Mouse (Mus musculus) heart, embryonic 12.5 days (tissue): Measurements from ENCODE around the gene Fen1. TPM values are rescaled to one million over a fixed set of nuclear protein-coding genes. Genes with fewer than 3 reads are reported as not detected.

Experiments used
- ATAC-seq: fragments of 200-750 bp; cut with Nextera tagmentation; 2 replicates; pipeline ENCODE4 v1.8.0; 2017; ENCODE audit warnings: moderate TSS enrichment, moderate library complexity; ENCODE audit not compliant: insufficient number of reproducible peaks, low FRiP score
- H3K27ac ChIP-seq: fragments of 300-500 bp; sonication (generic); 2 replicates; pipeline ENCODE4 v1.5.1; 2016; ENCODE audit warnings: mild to moderate bottlenecking, moderate library complexity; ENCODE audit not compliant: poor library complexity, severe bottlenecking
- H3K27me3 ChIP-seq: fragments of 300-500 bp; sonication (generic); replicated peaks from 2 replicates; pipeline ENCODE4 v1.6.1; 2016; ENCODE audit warnings: mild to moderate bottlenecking, moderate library complexity
- H3K36me3 ChIP-seq: fragments of 300-500 bp; sonication (generic); 2 replicates; pipeline ENCODE4 v1.6.1; 2016; ENCODE audit warnings: mild to moderate bottlenecking, moderate library complexity
- H3K4me1 ChIP-seq: fragments of 300-500 bp; sonication (generic); replicated peaks from 2 replicates; pipeline ENCODE4 v1.6.1; 2016; ENCODE audit warnings: mild to moderate bottlenecking
- H3K4me2 ChIP-seq: fragments of 300-500 bp; sonication (generic); 2 replicates; pipeline ENCODE4 v1.6.1; 2016; ENCODE audit warnings: mild to moderate bottlenecking, moderate library complexity
- H3K4me3 ChIP-seq: fragments of 300-500 bp; sonication (generic); 2 replicates; pipeline ENCODE4 v1.5.1; 2016; ENCODE audit warnings: mild to moderate bottlenecking
- H3K9ac ChIP-seq: fragments of 300-500 bp; sonication (generic); 2 replicates; pipeline ENCODE4 v1.6.1; 2016; ENCODE audit warnings: mild to moderate bottlenecking, moderate library complexity
- H3K9me3 ChIP-seq: fragments of 300-500 bp; sonication (generic); replicated peaks from 2 replicates; pipeline ENCODE4 v1.6.1; 2016; ENCODE audit warnings: mild to moderate bottlenecking, moderate library complexity
- WGBS: fragments of 180-500 bp; shearing (Covaris S2); methylation state at CpG from one replicate; pipeline ENCODE4 v1.1.7; 2016; 5-methylcytosine and 5-hydroxymethylcytosine counted together
- polyA plus RNA-seq: library from polyadenylated mRNA; unstranded; fragments of >200 nt; fragmentation: Nextera tagmentation; extraction: Ambion mirVana; gene quantifications from 2 replicates; pipeline ENCODE4 v1.2.1, GENCODE M21; 2016

Gene Fen1
- polyA plus RNA-seq, 1 experiment from 2014 or later = 59.2 TPM

DNA sequence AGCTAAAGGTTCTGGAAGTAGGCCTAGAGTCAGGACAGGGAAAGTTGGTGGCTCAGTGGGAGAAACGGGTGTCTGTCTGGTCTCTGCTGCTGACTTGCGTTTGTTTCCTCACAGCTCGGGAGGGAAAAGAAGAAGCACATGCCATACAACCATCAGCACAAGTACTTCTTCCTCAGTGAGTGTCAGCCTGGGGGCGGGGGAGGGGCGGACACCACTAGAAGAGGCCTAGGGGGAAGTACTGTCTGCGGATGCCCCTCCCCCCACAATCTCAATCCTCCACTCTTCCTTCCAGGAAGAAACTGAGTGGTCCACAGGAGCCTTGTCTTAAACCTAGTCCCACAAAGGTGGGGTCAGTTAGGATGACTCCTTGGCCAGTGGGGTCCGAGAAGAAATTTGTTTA is 12.6 kb downstream of the Fen1 start:
- H3K9ac ChIP-seq = no peak overlapping the region
- no peak overlapping the region for H3K4me3 ChIP-seq
- H3K4me2 ChIP-seq = no peak overlapping the region
- H3K36me3 ChIP-seq = peaks cover 98% of the 10 kb centered on the region
- no peaks in the 10 kb centered on the region for H3K9me3 ChIP-seq
- no peak for ATAC-seq
- WGBS = 51% methylated on average over 7 of the region's 7 CpGs
- H3K4me1 ChIP-seq = 0 out of 2 replicates have a peak, but pooled peaks cover 6% of the 10 kb centered on the region
- no peak overlapping the region for H3K27ac ChIP-seq
- no peaks in the 10 kb centered on the region for H3K27me3 ChIP-seq

DNA sequence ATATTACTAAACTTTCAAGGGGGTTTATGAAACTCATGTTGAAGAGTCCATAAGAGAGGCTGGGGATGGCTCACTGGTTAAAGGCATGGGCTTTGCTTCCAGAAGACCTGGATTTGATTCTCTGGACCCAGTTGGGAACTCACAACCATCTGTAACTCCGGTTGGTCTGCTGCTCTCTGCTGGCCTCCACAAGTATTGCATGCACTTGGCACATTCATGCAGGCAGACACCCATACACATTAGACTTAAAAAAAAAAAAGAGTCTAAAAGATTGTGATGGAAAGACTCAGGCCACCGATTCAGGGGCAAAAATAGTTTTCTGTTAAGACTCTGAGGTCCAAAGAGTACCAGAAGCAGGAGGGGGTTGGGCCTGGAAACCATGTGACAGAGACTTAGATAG is 13.2 kb downstream of the Fen1 start:
- Histone ChIP-seq H3K27ac (no peak overlapping the region), H3K27me3 (no peaks in the 10 kb centered on the region), H3K36me3 (peaks cover 98% of the 10 kb centered on the region), H3K4me1 (0 out of 2 replicates have a peak, but pooled peaks cover 6% of the 10 kb centered on the region), H3K4me3 (no peak overlapping the region), H3K9ac (no peak overlapping the region), H3K9me3 (no peaks in the 10 kb centered on the region), H3K4me2 (no peak overlapping the region)
- WGBS = 42% methylated on average over 2 of the region's 2 CpGs
- ATAC-seq = 0 out of 2 replicates have a peak, but pooled peaks have one; percentile 6

DNA sequence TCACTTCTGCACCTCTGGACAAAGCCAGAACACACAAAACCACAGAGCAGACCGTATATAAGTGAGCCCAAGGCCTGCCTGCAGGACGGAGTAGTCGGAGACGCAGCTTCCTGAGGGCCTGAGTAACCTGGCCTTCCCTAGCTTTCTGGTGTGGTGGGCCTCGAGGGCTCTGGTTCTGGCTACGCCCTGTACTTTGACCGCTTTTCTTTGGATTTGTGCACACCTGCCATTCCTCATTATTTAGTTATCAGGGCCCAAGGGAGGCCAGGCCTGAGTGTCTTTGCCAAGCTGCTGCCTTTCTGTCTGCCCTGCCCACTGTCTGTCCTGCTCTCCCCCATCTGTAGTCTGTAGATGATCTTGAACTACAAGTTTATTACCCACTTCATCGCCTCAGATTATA is 14.0 kb downstream of the Fen1 start:
- no peak for ATAC-seq
- H3K27me3 ChIP-seq = no peaks in the 10 kb centered on the region
- H3K9ac ChIP-seq = no peak overlapping the region
- no peak overlapping the region for H3K4me2 ChIP-seq
- 90% methylated on average over 8 of the region's 8 CpGs for WGBS
- no peak overlapping the region for H3K27ac ChIP-seq
- H3K36me3 ChIP-seq = peaks cover 98% of the 10 kb centered on the region
- 0 out of 2 replicates have a peak, but pooled peaks cover 6% of the 10 kb centered on the region for H3K4me1 ChIP-seq
- no peaks in the 10 kb centered on the region for H3K9me3 ChIP-seq
- H3K4me3 ChIP-seq = no peak overlapping the region

DNA sequence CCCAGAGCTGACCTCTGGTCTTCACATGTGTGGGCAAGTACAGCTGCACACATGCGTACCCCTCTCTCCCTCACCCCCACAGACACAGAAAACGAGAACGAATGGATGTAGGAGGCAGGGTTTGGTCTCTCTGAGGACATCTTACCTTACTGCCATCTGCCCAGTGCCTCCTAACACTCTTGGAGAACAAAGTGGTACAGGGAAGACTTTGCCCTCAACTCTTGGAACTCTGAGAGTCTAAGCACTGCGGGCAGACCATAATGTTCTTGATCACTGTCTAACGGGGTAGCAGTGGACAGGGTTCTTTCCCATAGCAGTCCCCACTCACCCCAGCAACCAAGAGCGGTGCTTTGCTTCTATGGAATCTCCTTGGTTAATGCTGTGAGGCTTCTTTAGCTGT is 14.9 kb downstream of the Fen1 start:
- Histone ChIP-seq H3K4me1 (peaks cover 15% of the 10 kb centered on the region), H3K9ac (no peak overlapping the region), H3K27me3 (no peaks in the 10 kb centered on the region), H3K4me2 (no peak overlapping the region), H3K9me3 (no peaks in the 10 kb centered on the region), H3K27ac (no peak overlapping the region), H3K4me3 (no peak overlapping the region), H3K36me3 (peaks cover 90% of the 10 kb centered on the region)
- 90% methylated on average over 6 of the region's 6 CpGs for WGBS
- no peak for ATAC-seq

DNA sequence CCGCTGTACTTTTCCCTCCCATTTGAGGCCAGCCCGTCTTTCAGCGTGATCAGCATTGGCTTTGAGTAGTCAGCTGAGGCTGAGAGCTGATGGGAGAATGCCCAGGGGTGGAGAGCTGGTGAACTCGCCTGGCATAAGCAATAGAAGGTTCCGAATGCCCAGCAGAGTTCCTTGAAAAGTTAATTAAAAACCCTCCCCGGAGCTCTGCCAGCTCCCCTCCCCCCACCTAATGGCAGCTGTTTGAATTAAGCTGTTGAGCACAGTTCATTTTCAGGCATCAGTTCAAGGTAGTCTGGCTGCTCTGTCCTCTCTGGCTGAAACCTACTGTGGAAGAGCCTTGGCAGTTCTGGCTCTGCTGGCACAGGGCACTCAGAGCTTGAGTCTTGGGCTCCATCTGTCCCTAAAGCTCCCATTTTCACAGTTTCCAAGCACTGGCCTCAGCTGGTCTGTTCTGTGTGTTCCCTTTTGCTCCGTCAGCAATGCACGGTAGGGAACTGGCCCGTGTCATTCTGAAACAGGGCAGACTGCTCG is 15.6 kb downstream of the Fen1 start:
- Histone ChIP-seq H3K36me3 (peaks cover 83% of the 10 kb centered on the region), H3K4me3 (no peak overlapping the region), H3K4me1 (peaks cover 19% of the 10 kb centered on the region), H3K9ac (no peak overlapping the region), H3K27ac (no peak overlapping the region), H3K27me3 (no peaks in the 10 kb centered on the region), H3K9me3 (no peaks in the 10 kb centered on the region), H3K4me2 (no peak overlapping the region)
- WGBS = 85% methylated on average over 10 of the region's 10 CpGs
- no peak for ATAC-seq

DNA sequence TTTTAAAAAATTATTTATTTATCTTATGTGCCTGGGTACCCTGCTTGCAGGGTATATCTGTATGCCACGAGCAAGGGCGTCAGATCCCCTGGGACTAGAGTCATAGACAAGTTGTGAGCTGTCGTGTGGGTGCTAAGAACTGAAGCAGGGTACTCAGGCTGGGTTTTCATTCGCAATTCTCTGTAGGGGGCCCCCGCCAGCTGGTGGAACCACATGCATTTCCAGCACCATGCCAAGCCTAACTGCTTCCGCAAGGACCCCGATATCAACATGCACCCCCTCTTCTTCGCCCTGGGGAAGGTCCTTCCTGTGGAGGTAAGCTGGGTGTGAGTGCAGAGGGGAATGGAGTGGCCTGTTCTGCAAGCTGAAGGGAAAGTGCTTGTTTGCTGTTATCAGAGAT is 17.4 kb downstream of the Fen1 start:
- Histone ChIP-seq H3K27me3 (no peaks in the 10 kb centered on the region), H3K4me2 (no peak overlapping the region), H3K27ac (no peak overlapping the region), H3K4me3 (no peak overlapping the region), H3K4me1 (peaks cover 24% of the 10 kb centered on the region), H3K9me3 (no peaks in the 10 kb centered on the region), H3K9ac (no peak overlapping the region), H3K36me3 (peaks cover 65% of the 10 kb centered on the region)
- no peak for ATAC-seq
- 93% methylated on average over 8 of the region's 8 CpGs for WGBS

DNA sequence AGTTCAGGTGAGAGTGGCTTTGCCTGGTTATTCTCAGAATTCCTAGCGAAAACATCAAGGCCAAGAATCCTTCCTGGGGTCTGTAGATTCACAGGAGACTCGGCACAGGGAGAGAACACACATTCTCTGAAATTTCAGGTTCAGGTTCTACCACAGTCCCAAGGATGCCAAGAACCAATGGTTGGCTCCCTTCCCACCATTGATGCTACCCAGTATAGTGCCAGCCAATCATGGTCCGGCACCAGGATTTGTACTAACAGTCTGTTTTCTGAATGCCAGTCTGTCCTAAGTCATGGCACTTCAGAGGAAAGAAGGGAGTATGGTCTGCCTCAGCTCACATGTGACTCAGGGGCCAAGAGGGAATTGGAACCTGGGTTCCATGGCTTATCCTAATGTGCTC is 18.1 kb downstream of the Fen1 start:
- Histone ChIP-seq H3K4me2 (no peak overlapping the region), H3K4me1 (peaks cover 18% of the 10 kb centered on the region), H3K27ac (no peak overlapping the region), H3K9ac (no peak overlapping the region), H3K36me3 (peaks cover 59% of the 10 kb centered on the region), H3K4me3 (no peak overlapping the region), H3K27me3 (no peaks in the 10 kb centered on the region), H3K9me3 (no peaks in the 10 kb centered on the region)
- WGBS = 94% methylated on average over 3 of the region's 3 CpGs
- ATAC-seq = no peak

DNA sequence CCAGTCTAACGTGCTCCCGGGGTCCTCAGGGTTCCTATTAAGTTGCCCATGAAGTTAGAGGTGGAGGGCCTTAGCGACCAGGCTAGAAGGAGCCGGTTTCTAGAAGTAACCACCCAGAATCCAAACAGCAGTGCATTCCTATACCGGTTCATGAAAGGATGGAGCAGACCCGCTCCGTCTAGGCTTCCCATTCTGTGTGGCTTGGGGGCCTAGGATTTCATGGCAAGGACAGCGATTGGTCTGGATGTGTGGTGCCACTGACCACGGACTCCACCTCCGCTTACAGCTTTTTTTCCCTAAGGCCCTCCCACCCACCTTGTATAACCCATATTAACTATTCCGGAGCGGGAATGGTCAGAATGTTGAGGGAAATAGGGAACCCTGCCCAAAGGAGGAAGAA is 19.9 kb downstream of the Fen1 start:
- no peaks in the 10 kb centered on the region for H3K9me3 ChIP-seq
- peak overlapping the region; percentile 94 for H3K4me3 ChIP-seq
- H3K4me2 ChIP-seq = peak overlapping the region; percentile 88
- H3K27me3 ChIP-seq = no peaks in the 10 kb centered on the region
- peak overlapping the region; percentile 94 for H3K27ac ChIP-seq
- H3K9ac ChIP-seq = peak overlapping the region; percentile 90
- ATAC-seq = no peak
- H3K4me1 ChIP-seq = peaks cover 18% of the 10 kb centered on the region
- 24% methylated on average over 12 of the region's 12 CpGs for WGBS
- H3K36me3 ChIP-seq = peaks cover 43% of the 10 kb centered on the region

DNA sequence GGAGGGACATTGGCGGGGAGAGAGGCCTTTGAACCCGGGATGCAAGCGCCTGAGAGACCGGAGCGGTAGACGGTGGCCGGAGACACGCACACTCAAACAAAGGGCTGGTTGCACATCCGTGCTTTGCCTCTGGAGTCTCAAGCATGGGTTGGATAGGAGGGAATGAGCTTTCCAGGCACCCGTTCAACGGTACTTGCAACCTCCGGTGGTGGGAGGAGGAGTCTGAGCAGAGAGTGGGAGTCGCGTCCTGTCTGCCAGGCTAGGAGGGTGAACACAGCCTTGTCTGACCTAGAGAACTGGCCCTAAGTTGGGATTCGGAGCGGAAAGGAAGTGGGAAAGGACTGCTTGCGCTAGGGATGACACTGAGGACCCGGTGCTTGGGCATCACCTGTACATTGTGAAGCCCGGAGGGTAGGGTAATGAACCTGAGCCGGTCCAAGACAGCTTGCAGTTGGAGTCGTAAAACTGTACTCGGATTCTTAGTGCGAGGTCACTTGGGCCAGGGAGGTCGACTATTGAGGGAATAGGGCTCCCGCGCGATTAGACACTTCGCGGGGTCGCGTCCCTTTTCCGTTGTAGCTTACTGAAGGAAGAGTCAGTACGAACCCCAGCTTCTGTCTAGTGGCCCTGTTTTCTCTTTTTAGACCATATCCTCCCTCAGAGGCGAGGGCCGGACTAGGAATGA is 20.5 kb downstream of the Fen1 start:
- peaks cover 36% of the 10 kb centered on the region for H3K36me3 ChIP-seq
- peak overlapping the region; percentile 94 for H3K4me3 ChIP-seq
- peak overlapping the region; percentile 90 for H3K9ac ChIP-seq
- peak overlapping the region; percentile 94 for H3K27ac ChIP-seq
- H3K4me2 ChIP-seq = peak overlapping the region; percentile 88
- H3K4me1 ChIP-seq = peaks cover 18% of the 10 kb centered on the region
- peak; percentile 79 for ATAC-seq
- no peaks in the 10 kb centered on the region for H3K27me3 ChIP-seq
- WGBS = under 1% methylated on average over 35 of the region's 35 CpGs
- peaks cover 1% of the 10 kb centered on the region; the same call in 1 of the 2 replicates for H3K9me3 ChIP-seq

DNA sequence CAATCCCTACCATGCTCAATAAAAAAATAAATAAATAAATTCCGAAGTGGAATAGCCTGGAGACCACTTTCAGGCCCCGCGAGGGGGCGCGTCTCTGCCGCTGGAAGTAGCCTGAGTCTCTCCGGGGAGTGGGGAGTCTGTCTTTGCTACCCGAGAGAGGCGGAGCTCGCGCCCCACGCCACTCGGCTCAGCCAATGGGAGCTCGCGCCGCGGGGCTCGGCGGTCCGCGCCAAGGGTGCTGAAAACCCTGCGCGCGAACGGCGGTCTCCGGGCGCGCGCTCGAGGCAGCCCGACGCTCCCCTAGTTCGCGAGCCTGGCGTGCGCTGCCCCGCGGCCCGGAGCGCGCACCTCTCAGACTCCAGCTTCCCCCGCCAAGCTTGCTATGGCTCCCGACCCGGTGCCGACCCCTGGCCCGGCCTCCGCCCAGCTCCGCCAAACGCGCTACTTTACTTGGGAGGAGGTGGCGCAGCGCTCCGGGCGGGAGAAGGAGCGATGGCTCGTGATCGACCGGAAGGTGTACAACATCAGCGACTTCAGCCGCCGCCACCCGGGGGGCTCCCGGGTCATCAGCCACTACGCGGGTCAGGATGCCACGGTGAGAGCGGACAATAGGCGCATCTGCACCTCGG is 21.2 kb downstream of the Fen1 start, which contains the start of gene Fads1:
Fads1 (plus strand) TSS at position 219 of the 629 bp plus-strand sequence.
- H3K27ac ChIP-seq = peak within 1 kb of the TSS; percentile 94
- peak within 1 kb of the TSS; percentile 94 for H3K4me3 ChIP-seq
- ATAC-seq = peak; percentile 96
- WGBS = under 1% methylated on average over 63 of the region's 70 CpGs
- peaks cover 29% of the 10 kb centered on the region for H3K36me3 ChIP-seq
- peak within 1 kb of the TSS; percentile 88 for H3K4me2 ChIP-seq
- peaks cover 5% of the 10 kb centered on the region; the same call in 1 of the 2 replicates for H3K9me3 ChIP-seq
- H3K9ac ChIP-seq = peak within 1 kb of the TSS; percentile 90
- peaks cover 18% of the 10 kb centered on the region for H3K4me1 ChIP-seq
- no peaks in the 10 kb centered on the region for H3K27me3 ChIP-seq

DNA sequence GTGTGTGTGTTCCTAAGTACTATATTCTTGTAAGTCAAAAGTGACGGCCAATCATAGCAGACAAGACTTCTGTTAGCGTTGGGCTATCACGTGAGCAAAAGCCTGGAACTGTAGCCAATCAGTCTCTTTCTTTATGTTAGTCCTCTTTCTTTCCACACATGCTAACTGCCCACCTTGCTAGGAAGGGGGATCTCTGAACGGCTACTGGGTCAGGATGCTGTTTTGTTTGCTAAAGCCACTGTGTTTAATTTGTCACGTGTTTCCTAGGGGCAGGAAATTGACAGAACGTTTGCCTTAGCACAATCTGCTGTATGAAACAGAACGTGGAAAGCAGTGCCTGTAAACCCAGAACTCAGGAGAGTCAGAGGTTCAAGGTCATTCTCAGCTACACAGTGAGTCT is 21.8 kb downstream of the Fen1 start:
- Histone ChIP-seq H3K9ac (peak overlapping the region; percentile 28; the same call in 1 of the 2 replicates), H3K27ac (peak overlapping the region; percentile 50), H3K4me1 (peaks cover 21% of the 10 kb centered on the region), H3K36me3 (peaks cover 23% of the 10 kb centered on the region), H3K4me3 (peak overlapping the region; percentile 94), H3K4me2 (peak overlapping the region; percentile 88), H3K9me3 (peaks cover 5% of the 10 kb centered on the region; the same call in 1 of the 2 replicates), H3K27me3 (no peaks in the 10 kb centered on the region)
- WGBS = 37% methylated on average over 7 of the region's 7 CpGs
- 0 out of 2 replicates have a peak, but pooled peaks have one; percentile 1 for ATAC-seq
